Mouse (Mus musculus): ENCODE measurements around the gene Ifnar1. TPM values are rescaled to one million over a fixed set of nuclear protein-coding genes. Genes with fewer than 3 reads are reported as not detected.

Ifnar1 gene
- total and polyA plus RNA-seq, 3 experiments: 12.5 to 24.0 (median 23.6) TPM

DNA sequence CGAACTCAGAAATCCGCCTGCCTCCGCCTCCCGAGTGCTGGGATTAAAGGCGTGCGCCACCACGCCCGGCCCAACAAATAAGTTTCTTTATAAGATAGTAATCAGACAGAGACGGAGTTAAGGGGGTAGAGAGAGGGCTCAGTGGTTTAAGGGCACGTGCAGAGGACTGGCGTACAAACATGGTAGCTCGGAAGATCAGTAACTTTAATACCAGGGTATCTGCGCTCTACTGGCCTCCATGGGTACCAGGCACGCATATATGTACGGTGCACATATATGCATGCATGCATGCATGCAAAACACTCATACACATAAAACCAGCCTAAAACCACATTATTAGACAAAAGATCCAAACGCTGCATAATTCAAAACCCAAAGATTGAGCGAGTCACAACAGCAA is 651 bp upstream of the Ifnar1 start:
- DNase-seq: peak in 1 of 2 experiments; percentile 38

DNA sequence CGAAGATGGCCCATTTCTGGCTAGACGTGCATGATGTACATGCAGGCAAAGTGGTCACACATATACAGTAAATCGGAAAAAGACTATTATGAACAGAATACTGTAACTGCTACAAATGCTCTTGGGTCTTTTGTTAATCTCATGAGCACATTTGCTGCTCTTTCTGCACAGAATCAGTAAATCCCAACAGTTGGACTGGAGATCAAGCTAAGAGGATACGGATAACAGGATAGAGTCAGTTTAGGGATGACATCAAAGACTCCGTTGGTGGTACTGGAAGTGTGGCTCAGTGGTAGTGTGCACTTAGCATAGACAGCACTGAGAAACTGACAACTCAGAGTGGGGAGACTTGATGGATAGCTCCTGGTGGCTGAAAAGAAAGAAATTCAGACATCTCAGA is 803 bp downstream of the Ifnar1 start:
- intact Hi-C loops (cut with DNase I): loop anchor here (1.0 to 2.0 kb wide), 3 partner anchors 45 to 123 kb away; partner anchors contain the start of gene Il10rb
- Histone ChIP-seq H3K4me1 (ENCODE audit: control insufficient read depth, insufficient read depth, low read length) (peaks cover 11% of the 10 kb centered on the region), H3K27me3 (ENCODE audit: control insufficient read depth, insufficient read depth, low read length) (no peaks in the 10 kb centered on the region), H3K27ac (peak overlapping the region; percentile 97), H3K9ac (ENCODE audit: low read depth, low read length) (peak overlapping the region; percentile 96), H3K79me2 (replicated peaks; ENCODE audit: control insufficient read depth, insufficient read depth, low read length) (peaks cover 1% of the 10 kb centered on the region), H3K36me3 (ENCODE audit: control insufficient read depth, insufficient read depth, low read length) (peaks cover 7% of the 10 kb centered on the region), H3K4me3 (peak overlapping the region; percentile 79)
- TF ChIP-seq EP300 (IDR thresholded peaks at IDR 0.05; ENCODE audit: insufficient read depth, low read depth, low read length) (no peak), CTCF (IDR thresholded peaks at IDR 0.05) (no peak), POLR2A (IDR thresholded peaks at IDR 0.05; ENCODE audit: insufficient read depth, low read depth, low read length) (no peak)
- no peak for DNase-seq
- 11% methylated on average over 5 of the region's 5 CpGs for WGBS

More for the DNA sequence above, 651 bp upstream of the Ifnar1 start:
- Histone ChIP-seq H3K4me3 (peak overlapping the region; percentile 47), H3K79me2 (replicated peaks; ENCODE audit: control insufficient read depth, insufficient read depth, low read length) (peaks cover 1% of the 10 kb centered on the region), H3K27me3 (ENCODE audit: control insufficient read depth, insufficient read depth, low read length) (no peaks in the 10 kb centered on the region), H3K9ac (ENCODE audit: low read depth, low read length) (peak overlapping the region; percentile 48), H3K27ac (peak overlapping the region; percentile 94), H3K4me1 (ENCODE audit: control insufficient read depth, insufficient read depth, low read length) (peaks cover 11% of the 10 kb centered on the region), H3K36me3 (ENCODE audit: control insufficient read depth, insufficient read depth, low read length) (peaks cover 5% of the 10 kb centered on the region)
- WGBS: 51% methylated on average over 17 of the region's 17 CpGs
- no peak for TF ChIP-seq POLR2A (IDR thresholded peaks at IDR 0.05; ENCODE audit: insufficient read depth, low read depth, low read length)
- TF ChIP-seq CTCF (IDR thresholded peaks at IDR 0.05): no peak
- TF ChIP-seq EP300 (IDR thresholded peaks at IDR 0.05; ENCODE audit: insufficient read depth, low read depth, low read length): no peak
- intact Hi-C loops (cut with DNase I): loop anchor here (2.0 kb wide), 2 partner anchors 78 to 122 kb away; partner anchors contain the start of gene Il10rb

DNA sequence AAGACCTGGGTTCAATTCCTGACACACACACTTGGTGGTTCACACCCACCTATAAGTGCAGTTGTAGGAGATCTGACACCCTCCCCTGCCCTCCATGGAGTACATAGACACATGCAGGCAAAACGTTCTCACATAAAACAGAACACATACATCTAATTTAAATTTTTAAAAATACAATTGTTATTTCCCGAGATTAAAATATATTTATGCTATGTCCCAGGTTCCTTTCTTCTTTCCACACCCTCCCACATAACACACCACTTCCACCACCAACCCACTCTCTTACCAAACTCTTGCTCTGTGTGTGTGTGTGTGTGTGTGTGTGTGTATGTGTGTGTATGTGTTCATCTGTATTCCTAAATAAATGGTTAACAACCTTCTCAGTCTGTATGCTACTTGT is 3.0 kb downstream of the Ifnar1 start:
- no peaks in the 10 kb centered on the region for H3K27me3 ChIP-seq (ENCODE audit: control insufficient read depth, insufficient read depth, low read length)
- DNase-seq: no peak
- peaks cover 11% of the 10 kb centered on the region for H3K4me1 ChIP-seq (ENCODE audit: control insufficient read depth, insufficient read depth, low read length)
- peaks cover 12% of the 10 kb centered on the region for H3K36me3 ChIP-seq (ENCODE audit: control insufficient read depth, insufficient read depth, low read length)
- intact Hi-C loops (cut with DNase I): no loop called here
- no peak overlapping the region for H3K27ac ChIP-seq
- H3K4me3 ChIP-seq: no peak overlapping the region
- no peak overlapping the region for H3K9ac ChIP-seq (ENCODE audit: low read depth, low read length)
- TF ChIP-seq CTCF (IDR thresholded peaks at IDR 0.05) (no peak), EP300 (IDR thresholded peaks at IDR 0.05; ENCODE audit: insufficient read depth, low read depth, low read length) (no peak), POLR2A (IDR thresholded peaks at IDR 0.05; ENCODE audit: insufficient read depth, low read depth, low read length) (no peak)
- peaks cover 1% of the 10 kb centered on the region for H3K79me2 ChIP-seq (replicated peaks; ENCODE audit: control insufficient read depth, insufficient read depth, low read length)
- 76% methylated on average over 2 of the region's 2 CpGs for WGBS

DNA sequence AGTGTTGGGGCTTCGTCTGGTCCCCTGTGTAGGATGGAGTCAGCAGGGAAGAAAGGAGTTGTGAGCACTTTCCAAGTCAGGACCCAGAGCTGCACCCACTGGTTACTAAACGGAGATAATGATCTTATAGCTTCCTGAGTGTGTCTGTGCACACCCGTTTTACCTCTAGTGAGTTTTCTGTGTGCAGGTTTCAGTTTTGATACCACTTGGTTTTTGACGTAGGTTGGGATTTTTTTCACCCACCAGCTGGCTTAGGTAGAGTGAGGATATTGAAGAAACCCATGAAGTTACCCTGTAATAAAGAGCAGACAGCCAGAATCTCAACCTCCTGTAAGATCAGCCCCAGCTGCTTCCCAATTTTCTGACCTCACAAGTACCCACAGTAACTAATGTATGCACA is 5.9 kb downstream of the Ifnar1 start:
- H3K36me3 ChIP-seq (ENCODE audit: control insufficient read depth, insufficient read depth, low read length): peaks cover 12% of the 10 kb centered on the region; the same call in 1 of the 2 replicates
- H3K27me3 ChIP-seq (ENCODE audit: control insufficient read depth, insufficient read depth, low read length): no peaks in the 10 kb centered on the region
- intact Hi-C loops (cut with DNase I): no loop called here
- no peak for TF ChIP-seq POLR2A (IDR thresholded peaks at IDR 0.05; ENCODE audit: insufficient read depth, low read depth, low read length)
- TF ChIP-seq EP300 (IDR thresholded peaks at IDR 0.05; ENCODE audit: insufficient read depth, low read depth, low read length): no peak
- no peak for TF ChIP-seq CTCF (IDR thresholded peaks at IDR 0.05)
- no peak overlapping the region for H3K9ac ChIP-seq (ENCODE audit: low read depth, low read length)
- peaks cover 1% of the 10 kb centered on the region for H3K79me2 ChIP-seq (replicated peaks; ENCODE audit: control insufficient read depth, insufficient read depth, low read length)
- WGBS: 68% methylated on average over 4 of the region's 4 CpGs
- no peak for DNase-seq
- no peak overlapping the region for H3K4me3 ChIP-seq
- H3K4me1 ChIP-seq (ENCODE audit: control insufficient read depth, insufficient read depth, low read length): peaks cover 7% of the 10 kb centered on the region
- H3K27ac ChIP-seq: no peak overlapping the region

DNA sequence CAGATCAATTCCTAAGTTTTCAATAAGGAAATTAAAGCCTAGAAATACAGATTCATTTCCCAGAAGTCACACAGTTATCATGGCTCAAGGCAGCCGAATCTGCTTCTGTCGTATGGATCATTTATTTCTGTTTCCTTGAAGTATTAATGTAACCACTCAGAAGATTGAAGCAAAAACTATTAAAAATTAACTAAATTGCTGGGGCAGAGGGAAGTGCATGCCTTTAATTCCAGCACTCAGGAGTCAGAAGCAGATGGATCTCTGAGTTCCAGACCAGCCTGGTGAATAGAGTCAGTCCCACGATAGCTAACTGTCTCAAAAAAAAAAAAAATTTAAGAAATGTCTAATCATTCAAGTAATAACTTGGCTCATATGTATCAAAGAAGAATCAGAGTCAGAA is 6.4 kb downstream of the Ifnar1 start:
- H3K4me3 ChIP-seq: no peak overlapping the region
- H3K9ac ChIP-seq (ENCODE audit: low read depth, low read length): no peak overlapping the region
- TF ChIP-seq POLR2A (IDR thresholded peaks at IDR 0.05; ENCODE audit: insufficient read depth, low read depth, low read length): no peak
- no peak for TF ChIP-seq CTCF (IDR thresholded peaks at IDR 0.05)
- TF ChIP-seq EP300 (IDR thresholded peaks at IDR 0.05; ENCODE audit: insufficient read depth, low read depth, low read length): no peak
- intact Hi-C loops (cut with DNase I): no loop called here
- no peaks in the 10 kb centered on the region for H3K27me3 ChIP-seq (ENCODE audit: control insufficient read depth, insufficient read depth, low read length)
- DNase-seq: no peak
- WGBS: 88% methylated on average over 3 of the region's 3 CpGs
- peaks cover 11% of the 10 kb centered on the region; the same call in 1 of the 2 replicates for H3K36me3 ChIP-seq (ENCODE audit: control insufficient read depth, insufficient read depth, low read length)
- H3K79me2 ChIP-seq (replicated peaks; ENCODE audit: control insufficient read depth, insufficient read depth, low read length): no peaks in the 10 kb centered on the region; the same call in 1 of the 2 replicates
- peaks cover 3% of the 10 kb centered on the region for H3K4me1 ChIP-seq (ENCODE audit: control insufficient read depth, insufficient read depth, low read length)
- no peak overlapping the region for H3K27ac ChIP-seq

DNA sequence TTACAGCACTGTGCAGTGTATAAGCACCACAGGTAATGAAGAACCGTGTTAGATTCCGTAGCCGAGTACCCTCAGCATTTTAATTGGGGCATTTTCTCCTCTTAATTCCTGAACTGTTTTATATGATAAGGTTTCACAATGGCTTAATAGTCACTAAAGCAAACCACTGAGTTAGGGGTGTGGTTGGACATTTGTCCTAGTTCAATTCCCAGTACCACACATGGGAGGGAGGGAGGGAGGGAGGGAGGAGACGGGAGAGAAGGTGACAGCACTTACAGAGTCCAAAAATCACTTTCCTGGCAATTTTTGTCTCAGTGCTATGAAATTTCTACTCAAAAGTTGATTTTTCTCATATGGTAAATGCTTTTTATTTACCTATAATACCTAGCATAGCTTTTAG is 10.5 kb downstream of the Ifnar1 start:
- no peak overlapping the region for H3K27ac ChIP-seq
- WGBS: 89% methylated on average over 4 of the region's 4 CpGs
- DNase-seq: no peak
- peaks cover 5% of the 10 kb centered on the region; the same call in 1 of the 2 replicates for H3K36me3 ChIP-seq (ENCODE audit: control insufficient read depth, insufficient read depth, low read length)
- no peaks in the 10 kb centered on the region for H3K27me3 ChIP-seq (ENCODE audit: control insufficient read depth, insufficient read depth, low read length)
- TF ChIP-seq CTCF (IDR thresholded peaks at IDR 0.05): no peak
- TF ChIP-seq POLR2A (IDR thresholded peaks at IDR 0.05; ENCODE audit: insufficient read depth, low read depth, low read length): no peak
- no peak for TF ChIP-seq EP300 (IDR thresholded peaks at IDR 0.05; ENCODE audit: insufficient read depth, low read depth, low read length)
- H3K9ac ChIP-seq (ENCODE audit: low read depth, low read length): no peak overlapping the region
- H3K79me2 ChIP-seq (replicated peaks; ENCODE audit: control insufficient read depth, insufficient read depth, low read length): no peaks in the 10 kb centered on the region
- intact Hi-C loops (cut with DNase I): no loop called here
- no peaks in the 10 kb centered on the region for H3K4me1 ChIP-seq (ENCODE audit: control insufficient read depth, insufficient read depth, low read length)
- no peak overlapping the region for H3K4me3 ChIP-seq
